Comparison of ENCODE assay signal across 21 mouse cellular contexts in genomic region chr16:74061951-74062350, GRCm38 (mm10).
"Had no signal": no experiment of that assay in that cellular context is flagged by ENCODE, and none has a peak within 500 bp of the region (broad histone marks: within the 10 kb centered on the region; RNA-seq: fewer than 3 reads in every experiment).

No protein-coding gene starts in this region.

- H3K27me3 ChIP-seq: intestine, embryonic 15.5 days; limb, embryonic 15.5 days; neural tube, embryonic 12.5 days; neural tube, embryonic 15.5 days had no signal

- ATAC-seq: intestine, embryonic 15.5 days; liver, postnatal 0 days had no signal

- DNase-seq: kidney, adult 11 months; kidney, postnatal 14 days; kidney, postnatal 4 days; left cerebral cortex, postnatal 4 days; liver, postnatal 0 days; lung, postnatal 4 days; midbrain, embryonic 14.5 days; right cerebral cortex, adult 18-20 months; right cerebral cortex, postnatal 14 days; right cerebral cortex, postnatal 4 days; thymus, adult 2 months; thymus, postnatal 14 days; thymus, postnatal 4 days had no signal

- H3K4me2 ChIP-seq: intestine, embryonic 15.5 days; limb, embryonic 15.5 days; liver, embryonic 11.5 days; midbrain, embryonic 11.5 days; neural tube, embryonic 12.5 days; neural tube, embryonic 15.5 days had no signal

- H3K27ac ChIP-seq: intestine, embryonic 15.5 days; limb, embryonic 15.5 days; liver, embryonic 14.5 days; neural tube, embryonic 12.5 days; neural tube, embryonic 15.5 days; stomach, postnatal 0 days had no signal

- H3K36me3 ChIP-seq: intestine, embryonic 15.5 days; limb, embryonic 15.5 days; neural tube, embryonic 12.5 days; neural tube, embryonic 15.5 days had no signal

- H3K9me3 ChIP-seq: intestine, embryonic 15.5 days; limb, embryonic 15.5 days; neural tube, embryonic 12.5 days; neural tube, embryonic 15.5 days had no signal

- H3K4me1 ChIP-seq: intestine, embryonic 15.5 days; limb, embryonic 15.5 days; neural tube, embryonic 12.5 days had no signal

- H3K9ac ChIP-seq: intestine, embryonic 15.5 days; limb, embryonic 15.5 days; liver, embryonic 14.5 days; liver, postnatal 0 days; neural tube, embryonic 12.5 days; neural tube, embryonic 15.5 days had no signal

- H3K4me3 ChIP-seq: intestine, embryonic 15.5 days; limb, embryonic 15.5 days; neural tube, embryonic 12.5 days; neural tube, embryonic 15.5 days had no signal
